Mouse (Mus musculus): ENCODE results near the gene Zfp185. TPM values are rescaled to one million over a fixed set of nuclear protein-coding genes. Genes with fewer than 3 reads are reported as not detected.

Gene Zfp185
- not detected for polyA plus RNA-seq (2017; shearing (Covaris generic))

GRCm38 (mm10) chrX:72986841-72987519 lies at the start of gene Zfp185:
Gene Zfp185 (plus strand): TSS chrX:72987339.
- peak; percentile 58 for ATAC-seq

- no peak for ATAC-seq
Measured at GRCm38 (mm10) chrX:72953464-72953863, 33.7 kb upstream of the Zfp185 start.

GRCm38 (mm10) chrX:72956486-72956885 lies 30.7 kb upstream of the Zfp185 start:
- no peak for ATAC-seq

- no peak for ATAC-seq
Measured at GRCm38 (mm10) chrX:72960431-72960830, 26.7 kb upstream of the Zfp185 start.

- no peak for ATAC-seq
Measured at GRCm38 (mm10) chrX:72961511-72961910, 25.6 kb upstream of the Zfp185 start.

- ATAC-seq, result no peak
Measured at GRCm38 (mm10) chrX:72962743-72963142, 24.4 kb upstream of the Zfp185 start.

- no peak for ATAC-seq
Measured at GRCm38 (mm10) chrX:72982831-72983230, 4.3 kb upstream of the Zfp185 start.

GRCm38 (mm10) chrX:72985607-72986006 lies 1.5 kb upstream of the Zfp185 start:
- no peak for ATAC-seq

- ATAC-seq, result no peak
Measured at GRCm38 (mm10) chrX:72987520-72987905, 374 bp downstream of the Zfp185 start.

- ATAC-seq, result no peak
Measured at GRCm38 (mm10) chrX:72988431-72988830, 1.3 kb downstream of the Zfp185 start.

- ATAC-seq, result no peak
Measured at GRCm38 (mm10) chrX:72990581-72990980, 3.4 kb downstream of the Zfp185 start.

GRCm38 (mm10) chrX:72992291-72992919 lies 5.3 kb downstream of the Zfp185 start:
- ATAC-seq, result no peak

GRCm38 (mm10) chrX:72995542-72995941 lies 8.4 kb downstream of the Zfp185 start:
- ATAC-seq, result no peak

GRCm38 (mm10) chrX:73003110-73003509 lies 16.0 kb downstream of the Zfp185 start:
- ATAC-seq, result no peak

GRCm38 (mm10) chrX:73005678-73006077 lies 18.5 kb downstream of the Zfp185 start:
- ATAC-seq, result no peak

- ATAC-seq, result peak; percentile 86
Measured at GRCm38 (mm10) chrX:73007597-73008479, 20.7 kb downstream of the Zfp185 start.

GRCm38 (mm10) chrX:73012846-73013245 lies 25.7 kb downstream of the Zfp185 start:
- ATAC-seq, result no peak

- ATAC-seq, result no peak
Measured at GRCm38 (mm10) chrX:73037003-73037402, 49.9 kb downstream of the Zfp185 start, which contains the start of gene Pnma5. Gene Pnma5 (minus strand): TSS chrX:73037103.

- ATAC-seq, result no peak
Measured at GRCm38 (mm10) chrX:73038831-73039230, 51.7 kb downstream of the Zfp185 start.

- ATAC-seq, result no peak
Measured at GRCm38 (mm10) chrX:73039666-73040065, 52.5 kb downstream of the Zfp185 start.

GRCm38 (mm10) chrX:73053860-73054563 lies 66.9 kb downstream of the Zfp185 start:
- ATAC-seq, result peak; percentile 94

GRCm38 (mm10) chrX:73061528-73061927 lies 74.4 kb downstream of the Zfp185 start:
- no peak for ATAC-seq

- no peak for ATAC-seq
Measured at GRCm38 (mm10) chrX:73062323-73062722, 75.2 kb downstream of the Zfp185 start.

Measured in CD4-positive, CD25-positive, alpha-beta regulatory T cell, adult 4 months (primary cell).